Mouse (Mus musculus) myocyte (in vitro differentiated cells): ENCODE data around the gene Esp6.

Experiments
- MYOG ChIP-seq, 3 experiments: IDR thresholded peaks; one replicate each; pipeline ENCODE4 v1.6.1; 2011; ENCODE audit warnings: control low read depth in 2 of 3, low read depth in 2 of 3, mild to moderate bottlenecking in 2 of 3; ENCODE audit not compliant: insufficient read length in 2 of 3, control insufficient read depth in 1 of 3, insufficient read depth in 1 of 3
- POLR2A ChIP-seq: IDR thresholded peaks from one replicate; pipeline ENCODE4 v1.6.1; 2011; ENCODE audit warnings: low read depth, mild to moderate bottlenecking, control low read depth, moderate library complexity; ENCODE audit not compliant: insufficient read length
- REST ChIP-seq: IDR thresholded peaks from one replicate; pipeline ENCODE4 v1.6.1; 2011; ENCODE audit warnings: mild to moderate bottlenecking, control low read depth, moderate library complexity; ENCODE audit not compliant: insufficient read depth, insufficient read length
- TCF12 ChIP-seq: IDR thresholded peaks from one replicate; pipeline ENCODE4 v1.6.1; 2011; ENCODE audit warnings: mild to moderate bottlenecking, control low read depth; ENCODE audit not compliant: poor library complexity, insufficient read depth, severe bottlenecking
- USF1 ChIP-seq: IDR thresholded peaks from one replicate; pipeline ENCODE4 v1.6.1; 2011; ENCODE audit warnings: low read depth, mild to moderate bottlenecking, control low read depth, moderate library complexity

GRCm38 (mm10) chr17:40598294-40598693 lies 37.0 kb downstream of the Esp6 start, which contains the start of gene Esp4:
- TF ChIP-seq POLR2A (no peak), MYOG (IDR thresholded peaks at IDR 0.05; ENCODE audit: control insufficient read depth in 1 of 3, insufficient read depth in 1 of 3, insufficient read length in 2 of 3, low read depth in 2 of 3) (no peak), TCF12 (no peak), REST (no peak), USF1 (no peak)
